Mouse (Mus musculus): ENCODE data around the gene 1700020N01Rik.

1700020N01Rik gene

GRCm38 (mm10) chr10:21669750-21670161 is 76.8 kb downstream of the 1700020N01Rik start:
- no peak for DNase-seq (ENCODE audit: low spot score)

- no peak for DNase-seq (ENCODE audit: low spot score)
Observed at GRCm38 (mm10) chr10:21670168-21670567, 77.2 kb downstream of the 1700020N01Rik start.

Measured in MN1 (cell line).